Mouse (Mus musculus) embryonic fibroblast, embryonic 13.5 days (primary cell): Measurements from ENCODE around the gene Hist1h3f.

ENCODE experiments used
- CTCF ChIP-seq: IDR thresholded peaks from 2 replicates; pipeline ENCODE4 v1.5.1; 2011; ENCODE audit warnings: mild to moderate bottlenecking, control low read depth, low read length, moderate library complexity, borderline replicate concordance; ENCODE audit not compliant: insufficient read depth
- POLR2A ChIP-seq: IDR thresholded peaks from 2 replicates; pipeline ENCODE4 v1.6.1; 2011; ENCODE audit warnings: low read depth, mild to moderate bottlenecking, control low read depth, low read length, moderate library complexity

DNA sequence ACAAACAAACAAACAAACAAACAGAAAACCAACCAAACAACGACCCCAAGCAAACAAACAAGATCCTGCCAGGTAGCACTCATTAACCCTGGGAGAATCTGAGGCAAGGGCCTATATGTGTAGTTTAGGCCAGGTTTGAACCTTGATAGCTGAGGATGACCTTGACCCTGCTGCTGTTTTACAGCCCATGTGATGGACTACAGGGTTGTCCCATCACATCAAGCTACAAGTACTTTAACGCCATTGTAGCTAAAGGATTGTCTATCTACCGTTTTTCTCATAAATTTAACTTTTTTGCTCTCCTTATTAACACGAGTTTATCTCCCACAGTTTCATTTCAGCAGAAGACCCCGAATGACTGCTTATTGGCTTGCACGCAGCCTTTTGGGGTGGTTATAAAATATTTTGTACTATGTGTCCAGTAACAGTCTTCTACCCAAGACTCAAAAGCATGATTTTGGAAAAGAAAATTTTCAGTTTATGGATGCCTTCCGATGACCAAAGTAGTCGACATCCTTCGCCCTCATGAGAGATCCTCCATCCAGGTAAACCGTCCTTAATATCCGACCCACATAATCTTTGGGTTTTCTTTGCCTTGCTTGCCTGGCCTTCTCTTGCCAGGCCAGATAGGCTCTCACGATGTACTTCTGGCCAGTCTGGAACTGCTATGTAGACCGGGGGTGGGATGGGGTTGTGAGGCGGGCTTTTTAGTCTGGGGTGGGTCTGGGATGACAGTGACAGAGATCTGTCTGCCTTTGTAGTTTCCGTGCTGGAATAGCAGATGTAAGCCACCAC, 27.8 kb upstream of the Hist1h3f start:
- TF ChIP-seq CTCF, result no peak
- no peak for TF ChIP-seq POLR2A
